Mouse (Mus musculus): ENCODE results near the gene Ranbp2.
"Not testable (repeated sequence)": the region's sequence is repeated elsewhere in the genome, so short reads cannot be mapped to it uniquely, and the experiment has no call there.

The Ranbp2 gene

DNA sequence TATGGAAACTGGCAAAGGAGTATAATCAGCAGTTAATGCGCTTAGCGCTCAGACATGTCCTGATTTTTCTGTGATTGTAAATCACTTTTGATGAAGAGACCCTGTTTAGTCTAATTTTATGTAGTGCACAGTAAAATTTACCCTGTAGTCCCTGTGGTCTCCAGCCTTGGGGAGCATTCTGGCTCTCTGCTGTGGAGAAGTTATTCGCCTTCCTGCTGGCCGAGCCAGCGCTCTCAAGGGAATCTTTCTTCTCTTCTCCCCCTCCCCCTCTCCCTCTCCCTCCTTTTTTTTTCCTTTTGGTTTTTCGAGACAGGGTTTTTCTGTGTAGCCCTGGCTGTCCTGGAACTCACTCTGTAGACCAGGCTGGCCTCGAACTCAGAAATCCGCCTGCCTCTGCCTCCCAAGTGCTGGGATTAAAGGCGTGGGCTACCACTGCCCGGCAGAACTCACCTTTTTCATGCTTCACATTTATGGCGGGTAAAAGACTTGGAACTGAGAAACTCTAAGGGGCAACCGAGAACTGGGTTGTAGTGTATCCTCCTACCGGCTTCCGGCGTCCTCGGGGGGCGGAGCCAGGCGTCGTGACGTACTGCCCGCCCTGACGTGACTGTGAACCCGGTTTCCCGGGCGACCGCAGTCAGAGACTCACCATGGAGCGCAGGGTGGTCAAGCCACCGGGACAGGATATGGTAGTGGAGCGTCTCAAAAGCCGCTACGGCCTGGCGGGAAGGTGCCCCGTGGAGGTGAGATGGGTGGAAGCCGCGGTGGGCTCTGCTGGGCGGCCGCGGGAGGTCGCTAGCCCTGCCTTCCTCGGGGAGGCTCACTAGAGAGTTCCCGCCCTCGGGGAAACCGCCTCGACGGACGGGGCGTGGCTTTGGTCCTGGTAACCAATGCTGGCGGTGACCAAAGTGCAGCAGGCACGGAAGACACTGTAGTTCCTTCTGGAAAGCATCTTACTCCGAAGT lies 50.9 kb downstream of the Ranbp2 start, which contains the start of gene Ccdc138:
Gene Ccdc138 (plus strand): TSS at position 629 of the 965 bp plus-strand sequence.
- peak; percentile 94 for DNase-seq (ENCODE audit: low spot score)

DNA sequence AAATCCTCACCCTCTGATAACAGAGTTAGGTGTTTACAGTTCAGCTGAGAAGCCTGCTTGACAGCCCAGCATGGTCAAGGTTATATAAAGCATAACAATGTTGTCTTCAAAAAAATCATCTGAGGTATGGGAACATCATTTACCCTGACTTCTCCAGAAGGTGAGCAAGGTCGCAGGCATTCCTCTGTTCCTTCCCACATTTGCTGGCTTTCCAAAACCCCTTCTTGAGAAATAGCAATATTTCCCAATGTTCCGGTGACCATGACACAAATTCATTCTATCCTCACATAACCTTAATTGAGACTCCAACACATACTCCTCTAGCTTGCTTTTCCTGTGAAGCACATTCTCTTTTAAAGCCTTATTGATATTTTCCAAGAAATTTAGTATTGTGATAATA lies 51.8 kb downstream of the Ranbp2 start:
- no peak for DNase-seq (ENCODE audit: low spot score)

DNA sequence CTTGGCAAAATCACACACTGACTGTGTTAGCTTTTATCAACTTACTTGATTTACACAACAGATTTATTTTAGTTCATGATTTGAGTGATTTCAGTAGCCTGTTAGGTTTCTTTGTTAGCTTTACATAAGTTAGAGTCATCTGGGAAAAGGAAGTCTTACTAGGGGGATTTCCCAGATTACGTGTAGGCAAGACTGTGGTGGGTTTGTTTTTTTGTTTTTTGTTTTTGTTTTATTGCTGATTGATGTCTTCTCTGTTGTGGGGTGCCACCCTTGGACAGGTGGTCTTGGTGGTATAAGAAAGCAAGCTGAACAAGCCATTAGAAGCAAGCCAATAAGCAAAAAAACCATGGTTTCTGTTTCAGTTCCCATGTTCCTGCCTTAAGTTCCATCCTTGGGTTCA lies 82.6 kb downstream of the Ranbp2 start:
- no peak for DNase-seq (ENCODE audit: low spot score)

DNA sequence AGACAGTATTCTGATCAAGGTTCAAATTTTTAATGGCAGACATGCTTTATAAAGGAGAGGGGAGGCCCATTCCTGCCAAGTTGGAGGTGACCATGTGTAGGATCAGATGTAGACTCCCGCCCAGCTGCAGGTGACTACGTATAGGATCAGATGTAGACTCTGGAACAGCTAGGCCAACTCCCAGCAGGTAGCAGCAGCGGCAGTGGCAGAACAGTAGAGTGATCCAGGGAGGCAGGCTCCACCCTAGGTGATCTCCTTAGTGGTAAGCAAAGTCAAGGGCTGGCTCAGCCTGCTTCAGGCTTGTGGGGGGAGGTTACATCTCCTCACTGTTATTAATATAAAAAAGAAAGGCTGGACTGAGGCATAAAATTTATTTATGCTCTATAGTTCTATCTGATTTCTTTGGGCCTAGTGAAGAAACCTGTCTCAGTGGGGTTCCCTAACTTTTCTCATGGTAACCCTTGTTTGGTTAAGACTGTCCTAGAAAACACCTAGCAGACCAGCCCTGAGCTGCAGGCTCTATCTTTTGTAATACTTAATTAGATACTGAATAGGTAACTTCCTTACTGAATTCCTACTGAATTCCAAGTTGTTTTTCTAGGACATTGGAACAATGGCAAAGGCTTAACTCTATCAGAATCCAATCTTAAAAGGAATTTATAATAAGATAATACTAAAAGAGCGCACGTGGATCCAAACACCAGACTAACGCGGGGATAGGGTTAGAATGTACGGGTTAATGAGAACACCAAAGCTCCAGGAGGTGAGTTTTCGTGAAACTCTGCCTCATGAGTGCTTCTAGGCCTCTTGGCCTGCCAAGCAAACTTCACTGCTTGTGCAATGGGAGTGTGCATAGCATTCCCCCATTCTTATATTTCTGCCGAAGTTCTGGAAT lies 84.4 kb downstream of the Ranbp2 start:
- no peak for DNase-seq (ENCODE audit: low spot score)

DNA sequence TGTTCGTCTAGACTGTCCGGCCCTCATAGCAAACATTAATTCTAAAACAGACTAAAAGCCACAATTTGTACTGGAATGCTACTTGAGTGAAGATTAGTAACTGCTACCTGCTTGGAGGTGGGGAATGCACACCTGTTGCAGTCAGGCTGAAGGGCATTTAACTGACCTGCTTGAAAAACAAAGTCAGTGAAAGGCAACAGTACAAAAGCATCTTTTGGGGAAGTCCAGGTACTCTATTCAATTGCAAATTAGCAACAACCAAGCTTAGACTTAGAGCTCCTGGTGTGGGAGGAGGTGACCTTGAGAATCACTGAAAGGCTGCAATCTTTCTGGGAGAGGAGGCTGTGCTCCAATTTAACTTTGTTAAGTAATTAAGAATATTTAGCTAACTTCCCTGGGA lies 85.5 kb downstream of the Ranbp2 start:
- DNase-seq (ENCODE audit: low spot score), result no peak

DNA sequence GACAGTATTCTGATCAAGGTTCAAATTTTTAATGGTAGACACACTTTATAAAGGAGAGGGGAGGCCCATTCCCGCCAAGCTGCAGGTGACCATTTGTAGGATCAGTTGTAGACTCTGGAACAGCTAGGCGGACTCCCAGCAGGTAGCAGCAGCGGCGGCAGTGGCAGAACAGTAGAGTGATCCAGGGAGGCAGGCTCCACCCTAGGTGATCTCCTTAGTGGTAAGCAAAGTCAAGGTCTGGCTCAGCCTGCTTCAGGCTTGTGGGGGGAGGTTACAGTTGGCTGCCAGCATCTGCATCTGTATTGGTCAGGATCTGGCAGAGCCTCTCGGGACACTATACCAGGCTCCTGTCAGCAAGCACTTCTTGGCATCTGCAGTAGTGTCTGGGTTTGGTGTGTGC lies 89.6 kb downstream of the Ranbp2 start:
- DNase-seq (ENCODE audit: low spot score), result not testable (repeated sequence)

DNA sequence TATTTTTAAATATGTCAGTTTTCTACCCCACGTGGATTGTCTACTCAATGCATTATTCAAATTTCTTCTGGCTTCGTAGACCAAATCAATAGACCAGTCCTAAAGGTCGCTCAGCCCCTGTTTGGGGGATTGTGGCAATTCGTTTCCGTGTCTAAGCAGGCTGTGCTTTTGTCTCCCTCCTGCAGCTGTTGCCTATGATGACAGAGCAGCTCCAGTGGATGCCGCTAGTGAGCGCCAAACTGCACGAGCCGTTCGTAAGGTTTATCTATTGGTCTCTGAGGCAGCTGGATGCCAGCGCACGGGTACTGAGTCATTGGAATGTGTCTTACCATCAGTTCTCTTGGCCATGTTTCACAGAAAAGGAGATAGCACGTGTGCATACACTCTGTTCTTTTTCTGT lies 93.9 kb downstream of the Ranbp2 start:
- DNase-seq (ENCODE audit: low spot score), result no peak
